Mouse (Mus musculus) lung, postnatal 0 days (tissue): ENCODE measurements at regions not wholly inside any gene's neighbourhood (a gene's known extent, or its start where the extent isn't known, plus 50 kb on each side); places are given as distances from the start of the nearest gene placed in this dataset.
A peak's percentile ranks its signal among the peaks of the same experiment; 100 is the strongest.

ENCODE experiments used
- ATAC-seq: fragments of 200-750 bp; cut with Nextera tagmentation; 2 replicates; pipeline ENCODE4 v1.8.0; 2017; ENCODE audit warnings: moderate library complexity
- DNase-seq: peaks from one replicate; pipeline ENCODE4 v3.0.0-alpha.2; 2016; ENCODE audit warnings: low spot score
- H3K27ac ChIP-seq: fragments of 300-500 bp; sonication (generic); 2 replicates; pipeline ENCODE4 v1.5.1; 2014; ENCODE audit warnings: antibody characterized with exemption, mild to moderate bottlenecking, low read length, mixed read lengths
- H3K27me3 ChIP-seq: fragments of 300-500 bp; sonication (generic); replicated peaks from 2 replicates; pipeline ENCODE4 v1.6.1; 2014; ENCODE audit warnings: low read length, mixed read lengths; ENCODE audit not compliant: insufficient read depth
- H3K36me3 ChIP-seq: fragments of 300-500 bp; sonication (generic); 2 replicates; pipeline ENCODE4 v1.6.1; 2014; ENCODE audit warnings: low read length, mixed read lengths; ENCODE audit not compliant: insufficient read depth
- H3K4me1 ChIP-seq: fragments of 300-500 bp; sonication (generic); 2 replicates; pipeline ENCODE4 v1.6.1; 2014; ENCODE audit warnings: antibody characterized with exemption, low read depth, low read length, mixed read lengths; ENCODE audit not compliant: insufficient read depth
- H3K4me2 ChIP-seq: fragments of 300-500 bp; sonication (generic); replicated peaks from 2 replicates; pipeline ENCODE4 v1.6.1; 2014; ENCODE audit warnings: low read depth, mild to moderate bottlenecking, low read length, moderate library complexity, mixed read lengths
- H3K4me3 ChIP-seq: fragments of 300-500 bp; sonication (generic); 2 replicates; pipeline ENCODE4 v1.5.1; 2014; ENCODE audit warnings: low read depth, low read length
- H3K9ac ChIP-seq: fragments of 300-500 bp; sonication (generic); replicated peaks from 2 replicates; pipeline ENCODE4 v1.6.1; 2014; ENCODE audit warnings: low read depth, mild to moderate bottlenecking
- H3K9me3 ChIP-seq: fragments of 300-500 bp; sonication (generic); 2 replicates; pipeline ENCODE4 v1.6.1; 2016; ENCODE audit warnings: low read length, mixed read lengths
- CTCF ChIP-seq: IDR thresholded peaks from 2 replicates; pipeline ENCODE4 v1.5.1; 2016; ENCODE audit warnings: antibody characterized with exemption, mild to moderate bottlenecking
- EP300 ChIP-seq: IDR thresholded peaks from 2 replicates; pipeline ENCODE4 v1.6.1; 2016; ENCODE audit warnings: antibody characterized with exemption, mild to moderate bottlenecking, control low read depth
- WGBS: fragments of 180-500 bp; shearing (Covaris S2); extraction: QIAGEN DNeasy Blood & Tissue Kit; methylation state at CpG from one replicate; pipeline ENCODE4 v1.1.7; 2014; 5-methylcytosine and 5-hydroxymethylcytosine counted together

DNA sequence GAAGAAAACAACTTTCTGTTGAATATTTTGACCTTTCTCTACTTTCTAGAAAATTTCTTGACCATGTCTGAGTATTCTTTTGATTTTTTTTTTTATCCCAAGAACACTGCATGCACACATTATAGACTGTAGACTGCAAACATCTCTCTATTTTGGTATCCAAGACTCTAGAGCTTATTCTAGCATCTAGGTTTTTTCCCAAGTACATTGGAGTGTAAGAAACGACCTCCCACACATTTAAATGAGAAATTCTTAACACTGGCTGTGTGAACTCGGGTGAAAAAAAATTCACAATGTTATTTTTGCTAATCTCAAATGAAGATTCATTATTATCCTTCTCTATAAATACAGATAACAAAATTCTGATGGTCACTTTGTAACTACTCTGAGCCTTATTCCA is 112.0 kb upstream of the Dpt start:
- H3K27me3 ChIP-seq, result no peaks in the 10 kb centered on the region
- no peak overlapping the region for H3K4me2 ChIP-seq
- 0 out of 2 replicates have a peak, but pooled peaks cover 3% of the 10 kb centered on the region for H3K4me1 ChIP-seq
- H3K9me3 ChIP-seq, result no peaks in the 10 kb centered on the region
- H3K4me3 ChIP-seq, result no peak overlapping the region
- H3K36me3 ChIP-seq, result no peaks in the 10 kb centered on the region
- H3K27ac ChIP-seq, result peak overlapping the region; percentile 52
- no peak for ATAC-seq
- no peak overlapping the region for H3K9ac ChIP-seq
- no peak for DNase-seq
- TF ChIP-seq EP300 (no peak), CTCF (no peak)
- 40% methylated on average over 2 of the region's 2 CpGs for WGBS

DNA sequence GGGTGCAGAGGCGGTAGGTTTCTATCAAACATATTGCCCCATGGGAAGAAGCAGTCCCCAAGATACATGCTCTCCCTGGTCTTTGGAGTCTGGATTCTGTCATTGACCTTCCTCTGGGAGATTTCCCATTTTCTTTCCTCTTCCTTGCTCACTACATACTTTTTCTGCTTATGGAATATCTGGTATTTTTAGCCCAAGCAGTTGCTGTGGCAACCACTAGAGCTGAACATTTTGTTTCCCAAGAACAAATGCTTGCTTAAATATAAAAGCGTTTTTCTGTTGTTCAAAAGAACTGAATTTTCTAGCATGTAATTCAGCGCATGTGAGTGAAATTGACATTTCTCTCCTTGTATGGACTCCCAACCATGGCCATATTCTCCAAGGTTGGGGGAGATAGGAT is 112.7 kb upstream of the Dpt start:
- H3K4me1 ChIP-seq, result 0 out of 2 replicates have a peak, but pooled peaks cover 3% of the 10 kb centered on the region
- DNase-seq (peak; percentile 78), ATAC-seq (peak; percentile 18; the same call in 1 of the 2 replicates)
- H3K9me3 ChIP-seq, result no peaks in the 10 kb centered on the region
- H3K4me2 ChIP-seq, result no peak overlapping the region
- H3K36me3 ChIP-seq, result no peaks in the 10 kb centered on the region
- H3K9ac ChIP-seq, result no peak overlapping the region
- WGBS, result 67% methylated on average over 3 of the region's 3 CpGs
- no peak overlapping the region for H3K4me3 ChIP-seq
- TF ChIP-seq EP300, result peak; percentile 39; the same call in 1 of the 2 replicates
- no peak for TF ChIP-seq CTCF
- H3K27me3 ChIP-seq, result no peaks in the 10 kb centered on the region
- peak overlapping the region; percentile 63 for H3K27ac ChIP-seq

DNA sequence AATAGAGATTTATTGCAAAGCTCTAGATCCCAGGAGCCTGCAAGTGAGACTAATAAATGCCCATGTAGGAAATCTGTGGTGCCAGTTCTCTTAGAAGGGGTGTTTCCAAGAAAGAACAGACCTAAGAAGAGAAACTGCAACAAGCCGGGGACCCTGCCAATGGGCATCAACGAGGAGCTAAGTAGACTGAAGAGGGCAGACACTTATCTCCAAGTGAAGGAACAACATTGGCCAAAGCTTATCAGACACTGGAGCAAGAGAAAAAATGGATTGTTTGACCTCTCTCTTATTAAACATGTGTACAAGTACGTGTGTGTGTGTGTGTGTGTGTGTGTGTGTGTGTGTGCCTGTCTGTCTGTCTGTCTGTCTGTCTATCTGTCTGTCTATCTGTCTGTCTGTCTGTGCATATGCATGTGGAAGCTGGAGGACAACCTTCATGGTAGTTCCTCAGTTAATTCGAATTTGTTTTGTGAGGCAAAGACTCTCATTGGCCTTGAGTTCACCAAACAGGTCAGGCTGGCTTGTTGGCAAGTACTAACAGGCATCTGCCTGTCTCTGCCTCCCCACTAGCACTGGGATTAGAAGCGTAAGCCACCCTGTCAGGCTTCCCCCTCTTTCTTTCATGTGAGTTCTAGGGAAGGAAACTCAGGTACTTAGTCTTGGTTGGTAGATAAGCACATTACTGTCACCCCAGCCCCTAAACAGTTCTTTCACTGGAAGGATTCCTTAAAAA is 113.4 kb upstream of the Dpt start:
- DNase-seq, result peak; percentile 50

DNA sequence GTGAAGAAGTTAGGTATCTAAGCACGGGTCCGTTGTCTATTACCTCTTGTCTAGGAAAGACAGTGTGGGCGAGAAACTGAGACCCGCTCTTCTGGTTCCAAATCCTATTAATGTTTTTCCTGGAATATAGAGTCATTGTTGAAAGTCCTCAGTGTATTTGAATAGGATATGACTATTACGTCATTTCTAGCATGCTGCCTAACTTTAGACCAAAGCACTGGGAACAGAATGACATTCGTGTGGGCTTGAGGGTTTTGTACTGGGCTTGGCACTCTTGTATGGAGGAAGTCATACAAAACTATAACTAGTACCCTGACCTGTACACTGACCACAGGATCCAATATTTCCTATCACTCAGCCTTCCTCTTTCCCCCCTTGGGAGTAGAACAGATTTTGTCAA is 114.0 kb upstream of the Dpt start:
- Histone ChIP-seq H3K27me3 (no peaks in the 10 kb centered on the region), H3K9ac (no peak overlapping the region), H3K4me1 (0 out of 2 replicates have a peak, but pooled peaks cover 3% of the 10 kb centered on the region), H3K9me3 (no peaks in the 10 kb centered on the region), H3K27ac (peak overlapping the region; percentile 69), H3K4me2 (no peak overlapping the region), H3K36me3 (no peaks in the 10 kb centered on the region), H3K4me3 (no peak overlapping the region)
- ATAC-seq (peak; percentile 63), DNase-seq (peak; percentile 65)
- TF ChIP-seq EP300 (no peak), CTCF (no peak)
- 62% methylated on average over 6 of the region's 6 CpGs for WGBS

More for the DNA sequence above, 113.4 kb upstream of the Dpt start:
- no peaks in the 10 kb centered on the region for H3K27me3 ChIP-seq
- no peak overlapping the region for H3K4me3 ChIP-seq
- peak overlapping the region; percentile 69 for H3K27ac ChIP-seq
- H3K4me2 ChIP-seq, result no peak overlapping the region
- peak; percentile 52 for ATAC-seq
- no peak overlapping the region for H3K9ac ChIP-seq
- 43% methylated on average over 5 of the region's 5 CpGs for WGBS
- no peaks in the 10 kb centered on the region for H3K9me3 ChIP-seq
- 0 out of 2 replicates have a peak, but pooled peaks cover 3% of the 10 kb centered on the region for H3K4me1 ChIP-seq
- no peaks in the 10 kb centered on the region for H3K36me3 ChIP-seq
- TF ChIP-seq EP300, result no peak
- TF ChIP-seq CTCF, result no peak

DNA sequence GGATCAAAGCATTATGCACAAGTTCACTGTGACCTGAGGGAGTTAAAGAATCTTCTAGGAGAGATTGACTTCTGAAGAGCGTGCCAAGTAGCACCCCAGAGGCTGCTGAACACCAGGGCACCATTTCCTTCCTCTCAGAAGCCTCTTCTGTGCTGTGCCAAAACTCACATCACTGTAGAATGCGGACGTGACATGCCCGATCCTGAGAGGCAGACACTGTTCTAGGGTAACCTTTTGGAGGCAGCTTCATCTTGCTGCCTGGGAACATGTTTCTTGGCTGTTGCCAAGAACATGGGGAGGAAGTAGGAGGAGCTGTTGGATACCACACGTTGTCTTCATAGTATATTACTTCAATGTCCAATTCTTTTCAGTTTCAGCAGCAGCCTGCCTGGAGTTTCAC is 114.9 kb upstream of the Dpt start:
- peak overlapping the region; percentile 69; the same call in 1 of the 2 replicates for H3K27ac ChIP-seq
- H3K9ac ChIP-seq, result no peak overlapping the region
- 0 out of 2 replicates have a peak, but pooled peaks cover 3% of the 10 kb centered on the region for H3K4me1 ChIP-seq
- H3K4me2 ChIP-seq, result no peak overlapping the region
- TF ChIP-seq CTCF (no peak), EP300 (peak; percentile 28; the same call in 1 of the 2 replicates)
- no peaks in the 10 kb centered on the region for H3K27me3 ChIP-seq
- DNase-seq (peak; percentile 84), ATAC-seq (peak; percentile 87)
- no peak overlapping the region for H3K4me3 ChIP-seq
- no peaks in the 10 kb centered on the region for H3K36me3 ChIP-seq
- peaks cover 4% of the 10 kb centered on the region; the same call in 1 of the 2 replicates for H3K9me3 ChIP-seq
- 29% methylated on average over 5 of the region's 5 CpGs for WGBS

DNA sequence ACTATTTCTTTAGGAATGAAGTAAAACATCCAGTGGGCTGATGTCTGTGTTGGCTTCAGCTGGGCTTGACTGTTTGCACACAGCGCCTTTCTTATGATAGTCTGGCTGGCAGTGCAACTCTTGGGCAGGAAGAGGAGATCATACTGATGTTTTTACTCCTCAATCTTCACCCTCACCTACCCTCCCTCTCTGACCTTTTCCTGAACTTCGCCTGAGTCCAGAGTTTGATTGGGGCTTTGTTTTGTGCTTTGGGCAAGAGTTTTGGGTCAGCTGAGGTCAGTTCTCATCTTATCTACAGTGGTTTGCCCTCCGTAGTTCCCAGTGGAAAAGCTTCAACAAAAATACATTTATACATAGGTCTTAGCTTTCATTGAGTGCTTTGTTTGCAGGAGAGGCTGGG is 118.1 kb upstream of the Dpt start:
- no peak for ATAC-seq
- no peak overlapping the region for H3K9ac ChIP-seq
- peaks cover 4% of the 10 kb centered on the region; the same call in 1 of the 2 replicates for H3K9me3 ChIP-seq
- no peak overlapping the region for H3K27ac ChIP-seq
- H3K4me1 ChIP-seq, result 0 out of 2 replicates have a peak, but pooled peaks cover 3% of the 10 kb centered on the region
- H3K4me3 ChIP-seq, result no peak overlapping the region
- H3K4me2 ChIP-seq, result no peak overlapping the region
- TF ChIP-seq CTCF, result no peak
- no peak for TF ChIP-seq EP300
- no peaks in the 10 kb centered on the region for H3K36me3 ChIP-seq
- 26% methylated on average over 3 of the region's 3 CpGs for WGBS
- H3K27me3 ChIP-seq, result no peaks in the 10 kb centered on the region
- DNase-seq, result peak; percentile 13
